Mouse (Mus musculus) embryonic fibroblast, embryonic 13.5 days (primary cell): ENCODE data around the gene Timm22.

Experiments
- CTCF ChIP-seq: IDR thresholded peaks from 2 replicates; pipeline ENCODE4 v1.5.1; 2011; ENCODE audit warnings: mild to moderate bottlenecking, control low read depth, low read length, moderate library complexity, borderline replicate concordance; ENCODE audit not compliant: insufficient read depth
- POLR2A ChIP-seq: IDR thresholded peaks from 2 replicates; pipeline ENCODE4 v1.6.1; 2011; ENCODE audit warnings: low read depth, mild to moderate bottlenecking, control low read depth, low read length, moderate library complexity

DNA sequence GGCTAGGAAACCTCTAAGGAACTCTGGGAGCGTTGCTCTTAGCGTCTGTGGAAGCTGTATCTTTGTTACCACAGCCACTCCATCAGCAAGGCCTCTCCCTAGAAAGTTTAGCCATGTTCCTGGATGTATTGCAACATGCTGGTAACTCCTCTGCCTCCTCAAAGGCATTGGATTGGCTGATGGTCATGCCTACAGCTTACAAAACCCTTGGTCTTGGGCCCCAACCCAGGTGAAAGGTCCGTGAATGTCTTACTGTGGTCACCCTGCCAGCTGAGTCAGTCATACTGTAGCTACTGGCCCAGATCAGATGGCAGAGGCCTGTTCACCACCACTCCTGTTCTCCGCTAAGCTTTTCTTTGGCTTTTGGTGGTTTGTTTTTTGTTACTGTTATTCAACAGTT, 8.2 kb downstream of the Timm22 start:
- TF ChIP-seq POLR2A, result no peak
- no peak for TF ChIP-seq CTCF
